Mouse (Mus musculus): ENCODE measurements around the gene Sept9.

- TF ChIP-seq POLR2A (IDR thresholded peaks at IDR 0.05; ENCODE audit: insufficient read depth, low read depth, low read length) (no peak), CTCF (IDR thresholded peaks at IDR 0.05; ENCODE audit: insufficient read depth, low read depth, low read length) (no peak)
Observed at GRCm38 (mm10) chr11:117356937-117357336, 157.5 kb downstream of the Sept9 start.
